Mouse (Mus musculus): ENCODE data around the gene Srsf2. TPM values are rescaled to one million over a fixed set of nuclear protein-coding genes. Genes with fewer than 3 reads are reported as not detected.

The Srsf2 gene
- polyA plus RNA-seq, 1 experiment from 2014 or later: 389 TPM

DNA sequence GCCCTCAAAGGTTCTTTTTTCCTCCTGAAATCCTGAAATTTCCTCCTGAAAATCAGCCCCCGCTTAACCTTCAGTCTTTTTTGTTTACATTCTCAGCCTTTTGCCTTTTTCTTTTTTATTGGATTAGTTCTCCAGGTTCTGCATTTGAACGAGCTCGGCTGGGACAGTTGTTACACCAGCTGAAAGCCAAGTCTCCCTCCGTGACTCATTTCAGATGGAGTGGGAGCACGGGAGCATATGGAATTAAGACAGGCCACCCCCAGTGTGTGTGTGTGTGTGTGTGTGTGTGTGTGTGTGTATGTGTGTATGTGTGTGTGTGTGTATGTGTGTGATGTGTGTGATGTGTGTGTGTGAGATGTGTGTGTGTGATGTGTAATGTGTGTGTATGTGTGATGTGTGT is 28.5 kb upstream of the Srsf2 start:
- WGBS: 59% methylated on average over 5 of the region's 5 CpGs
- H3K36me3 ChIP-seq (ENCODE audit: control insufficient read depth, insufficient read depth, low read length): no peaks in the 10 kb centered on the region
- no peaks in the 10 kb centered on the region for H3K27me3 ChIP-seq (replicated peaks; ENCODE audit: control insufficient read depth, insufficient read depth, low read length)
- no peak overlapping the region for H3K9ac ChIP-seq (ENCODE audit: low read depth, low read length)
- no peaks in the 10 kb centered on the region for H3K9me3 ChIP-seq (ENCODE audit: control insufficient read depth, low read length)
- no peak for ATAC-seq
- no peak overlapping the region for H3K4me2 ChIP-seq (ENCODE audit: low read depth, low read length)
- no peak overlapping the region for H3K4me3 ChIP-seq (ENCODE audit: low read length)
- no peak overlapping the region for H3K27ac ChIP-seq (ENCODE audit: low read length)
- H3K4me1 ChIP-seq (ENCODE audit: control insufficient read depth, insufficient read depth, low read length): no peaks in the 10 kb centered on the region

DNA sequence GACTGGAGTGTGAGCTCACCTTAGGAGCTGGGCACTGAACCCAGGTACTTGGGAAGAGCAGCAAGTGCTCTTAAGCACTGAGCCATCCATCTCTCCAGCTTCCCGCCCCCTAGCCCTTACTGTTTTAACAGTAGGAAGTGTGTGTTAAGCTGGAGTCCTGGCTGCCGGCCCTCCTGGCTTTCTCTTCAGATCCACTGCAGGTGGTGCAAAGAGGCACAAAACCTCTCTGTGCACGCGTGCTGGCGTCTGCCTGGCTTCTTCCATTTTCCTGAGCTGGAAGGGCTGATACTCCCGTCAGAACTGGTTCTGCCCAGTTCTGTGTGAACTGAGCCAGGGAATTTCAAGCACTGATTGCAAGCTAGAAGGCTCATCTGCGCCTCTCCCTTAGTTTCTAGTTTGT is 27.9 kb upstream of the Srsf2 start:
- H3K4me3 ChIP-seq (ENCODE audit: low read length): no peak overlapping the region
- H3K9ac ChIP-seq (ENCODE audit: low read depth, low read length): no peak overlapping the region
- H3K4me1 ChIP-seq (ENCODE audit: control insufficient read depth, insufficient read depth, low read length): no peaks in the 10 kb centered on the region
- no peak overlapping the region for H3K27ac ChIP-seq (ENCODE audit: low read length)
- no peaks in the 10 kb centered on the region for H3K36me3 ChIP-seq (ENCODE audit: control insufficient read depth, insufficient read depth, low read length)
- no peak overlapping the region for H3K4me2 ChIP-seq (ENCODE audit: low read depth, low read length)
- 66% methylated on average over 7 of the region's 7 CpGs for WGBS
- H3K27me3 ChIP-seq (replicated peaks; ENCODE audit: control insufficient read depth, insufficient read depth, low read length): no peaks in the 10 kb centered on the region
- H3K9me3 ChIP-seq (ENCODE audit: control insufficient read depth, low read length): no peaks in the 10 kb centered on the region
- no peak for ATAC-seq

DNA sequence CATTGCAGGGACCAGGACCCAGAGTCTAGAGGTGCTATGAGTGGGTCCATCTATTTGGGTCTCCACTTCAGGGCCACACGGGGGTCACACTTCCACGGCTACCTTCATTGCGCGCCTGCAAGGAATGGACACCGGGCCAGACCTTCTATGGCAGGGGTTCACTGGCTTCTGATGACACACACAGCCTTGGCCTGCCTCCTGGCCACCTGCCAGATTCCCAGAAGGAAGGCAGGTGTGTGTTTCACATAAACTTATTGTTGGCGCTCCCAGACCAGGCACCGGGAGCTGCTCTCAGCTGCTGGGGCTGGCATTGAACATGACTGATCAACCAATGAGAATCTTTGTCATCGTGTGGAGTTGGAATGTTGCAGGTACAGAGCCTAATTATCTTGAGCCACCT is 25.6 kb upstream of the Srsf2 start:
- ATAC-seq: 0 out of 2 replicates have a peak, but pooled peaks have one; percentile 21

DNA sequence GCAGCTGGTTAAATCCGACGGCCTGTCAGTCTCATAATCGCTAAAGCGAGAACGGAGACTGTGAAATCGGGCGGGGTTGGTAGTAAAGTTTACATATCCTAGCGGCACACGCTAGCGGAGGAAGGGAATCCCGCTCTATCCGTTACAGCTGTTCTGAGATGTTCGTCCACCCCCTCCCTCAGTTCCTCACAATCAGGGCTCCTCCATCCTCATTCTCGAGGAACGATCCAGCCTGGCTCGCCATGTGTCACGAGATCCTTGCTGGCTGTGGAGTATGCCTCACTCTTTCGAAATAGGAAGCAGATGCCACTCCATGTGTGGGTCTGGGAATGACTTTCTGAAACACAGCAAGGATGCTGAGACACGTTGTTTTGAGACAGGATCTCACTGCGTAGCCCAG is 21.1 kb upstream of the Srsf2 start:
- 87% methylated on average over 20 of the region's 20 CpGs for WGBS
- Histone ChIP-seq H3K4me2 (ENCODE audit: low read depth, low read length) (no peak overlapping the region), H3K27ac (ENCODE audit: low read length) (no peak overlapping the region), H3K9ac (ENCODE audit: low read depth, low read length) (no peak overlapping the region), H3K36me3 (ENCODE audit: control insufficient read depth, insufficient read depth, low read length) (0 out of 2 replicates have a peak, but pooled peaks cover 13% of the 10 kb centered on the region), H3K9me3 (ENCODE audit: control insufficient read depth, low read length) (no peaks in the 10 kb centered on the region), H3K4me3 (ENCODE audit: low read length) (no peak overlapping the region), H3K27me3 (replicated peaks; ENCODE audit: control insufficient read depth, insufficient read depth, low read length) (no peaks in the 10 kb centered on the region), H3K4me1 (ENCODE audit: control insufficient read depth, insufficient read depth, low read length) (no peaks in the 10 kb centered on the region)
- ATAC-seq: no peak

More for the DNA sequence above, 25.6 kb upstream of the Srsf2 start:
- Histone ChIP-seq H3K4me1 (ENCODE audit: control insufficient read depth, insufficient read depth, low read length) (no peaks in the 10 kb centered on the region), H3K36me3 (ENCODE audit: control insufficient read depth, insufficient read depth, low read length) (0 out of 2 replicates have a peak, but pooled peaks cover 9% of the 10 kb centered on the region), H3K27ac (ENCODE audit: low read length) (no peak overlapping the region), H3K4me2 (ENCODE audit: low read depth, low read length) (no peak overlapping the region), H3K4me3 (ENCODE audit: low read length) (no peak overlapping the region), H3K9me3 (ENCODE audit: control insufficient read depth, low read length) (no peaks in the 10 kb centered on the region), H3K27me3 (replicated peaks; ENCODE audit: control insufficient read depth, insufficient read depth, low read length) (no peaks in the 10 kb centered on the region), H3K9ac (ENCODE audit: low read depth, low read length) (no peak overlapping the region)
- WGBS: 85% methylated on average over 8 of the region's 8 CpGs

DNA sequence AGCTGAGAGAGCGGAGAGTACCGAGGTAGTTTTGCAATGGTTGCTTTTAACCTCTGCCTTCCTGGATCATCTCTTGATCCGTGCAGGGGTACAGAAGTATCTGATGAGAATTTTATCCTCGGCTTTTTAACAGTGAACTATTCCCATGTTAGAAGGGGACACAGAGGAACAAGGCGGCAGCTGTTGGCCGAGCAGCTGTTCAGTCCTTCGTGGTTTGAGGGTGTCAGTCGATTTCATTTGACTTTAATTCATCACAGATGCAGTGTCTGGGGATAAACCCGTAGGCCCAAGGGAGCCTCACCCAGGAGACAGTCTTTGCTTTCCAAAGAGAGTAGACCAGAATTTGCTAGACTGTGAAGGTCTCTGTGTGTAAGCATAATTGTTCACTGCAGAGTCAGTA is 18.6 kb upstream of the Srsf2 start:
- H3K27ac ChIP-seq (ENCODE audit: low read length): no peak overlapping the region
- H3K9ac ChIP-seq (ENCODE audit: low read depth, low read length): no peak overlapping the region
- no peaks in the 10 kb centered on the region for H3K27me3 ChIP-seq (replicated peaks; ENCODE audit: control insufficient read depth, insufficient read depth, low read length)
- 0 out of 2 replicates have a peak, but pooled peaks cover 13% of the 10 kb centered on the region for H3K36me3 ChIP-seq (ENCODE audit: control insufficient read depth, insufficient read depth, low read length)
- 89% methylated on average over 9 of the region's 9 CpGs for WGBS
- no peaks in the 10 kb centered on the region for H3K4me1 ChIP-seq (ENCODE audit: control insufficient read depth, insufficient read depth, low read length)
- ATAC-seq: no peak
- H3K4me2 ChIP-seq (ENCODE audit: low read depth, low read length): no peak overlapping the region
- H3K9me3 ChIP-seq (ENCODE audit: control insufficient read depth, low read length): no peaks in the 10 kb centered on the region
- no peak overlapping the region for H3K4me3 ChIP-seq (ENCODE audit: low read length)

DNA sequence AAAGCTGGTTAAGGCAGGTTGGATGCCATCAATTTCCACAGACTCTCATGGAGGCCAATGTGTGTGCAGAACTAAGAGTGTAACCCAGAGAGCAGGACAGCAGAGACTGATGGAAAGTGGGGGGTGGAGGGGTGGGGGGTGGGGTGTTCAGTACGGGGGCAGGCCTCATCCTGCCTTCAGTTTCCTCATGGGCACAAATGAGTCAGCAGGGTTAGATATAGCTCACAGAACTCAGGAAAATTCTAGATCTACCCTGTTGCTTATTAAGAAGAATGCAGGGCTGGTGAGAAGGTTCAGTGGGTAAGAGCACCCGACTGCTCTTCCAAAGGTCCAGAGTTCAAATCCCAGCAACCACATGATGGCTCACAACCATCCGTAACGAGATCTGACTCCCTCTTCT is 16.7 kb upstream of the Srsf2 start:
- 84% methylated on average over 4 of the region's 4 CpGs for WGBS
- Histone ChIP-seq H3K27ac (ENCODE audit: low read length) (no peak overlapping the region), H3K27me3 (replicated peaks; ENCODE audit: control insufficient read depth, insufficient read depth, low read length) (no peaks in the 10 kb centered on the region), H3K36me3 (ENCODE audit: control insufficient read depth, insufficient read depth, low read length) (0 out of 2 replicates have a peak, but pooled peaks cover 13% of the 10 kb centered on the region), H3K9me3 (ENCODE audit: control insufficient read depth, low read length) (no peaks in the 10 kb centered on the region), H3K9ac (ENCODE audit: low read depth, low read length) (no peak overlapping the region), H3K4me2 (ENCODE audit: low read depth, low read length) (no peak overlapping the region), H3K4me3 (ENCODE audit: low read length) (no peak overlapping the region), H3K4me1 (ENCODE audit: control insufficient read depth, insufficient read depth, low read length) (no peaks in the 10 kb centered on the region)
- no peak for ATAC-seq

DNA sequence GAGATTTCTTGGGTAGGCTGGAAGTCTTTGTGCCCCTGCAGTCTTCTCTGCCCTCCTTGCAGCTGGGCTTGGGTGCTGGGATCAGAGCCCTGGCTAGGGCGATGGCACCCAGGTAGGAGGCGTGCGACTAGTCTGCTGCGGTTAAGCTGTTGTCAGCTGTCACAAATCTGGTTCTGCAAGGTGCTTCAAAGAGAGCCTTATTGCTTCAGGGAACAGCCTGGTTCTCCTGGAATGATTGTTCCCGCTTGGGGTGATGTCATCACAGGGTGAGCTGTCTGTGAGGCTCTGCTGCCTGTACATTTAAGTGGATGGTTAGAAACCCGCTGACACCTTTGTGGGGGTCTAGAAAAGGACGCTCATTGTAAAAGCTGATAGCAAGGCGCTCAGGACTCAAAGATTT is 16.3 kb upstream of the Srsf2 start:
- H3K4me1 ChIP-seq (ENCODE audit: control insufficient read depth, insufficient read depth, low read length): no peaks in the 10 kb centered on the region
- H3K27ac ChIP-seq (ENCODE audit: low read length): no peak overlapping the region
- ATAC-seq: no peak
- H3K27me3 ChIP-seq (replicated peaks; ENCODE audit: control insufficient read depth, insufficient read depth, low read length): no peaks in the 10 kb centered on the region
- no peak overlapping the region for H3K4me2 ChIP-seq (ENCODE audit: low read depth, low read length)
- 73% methylated on average over 8 of the region's 8 CpGs for WGBS
- no peaks in the 10 kb centered on the region for H3K9me3 ChIP-seq (ENCODE audit: control insufficient read depth, low read length)
- H3K36me3 ChIP-seq (ENCODE audit: control insufficient read depth, insufficient read depth, low read length): 0 out of 2 replicates have a peak, but pooled peaks cover 11% of the 10 kb centered on the region
- H3K9ac ChIP-seq (ENCODE audit: low read depth, low read length): no peak overlapping the region
- no peak overlapping the region for H3K4me3 ChIP-seq (ENCODE audit: low read length)

DNA sequence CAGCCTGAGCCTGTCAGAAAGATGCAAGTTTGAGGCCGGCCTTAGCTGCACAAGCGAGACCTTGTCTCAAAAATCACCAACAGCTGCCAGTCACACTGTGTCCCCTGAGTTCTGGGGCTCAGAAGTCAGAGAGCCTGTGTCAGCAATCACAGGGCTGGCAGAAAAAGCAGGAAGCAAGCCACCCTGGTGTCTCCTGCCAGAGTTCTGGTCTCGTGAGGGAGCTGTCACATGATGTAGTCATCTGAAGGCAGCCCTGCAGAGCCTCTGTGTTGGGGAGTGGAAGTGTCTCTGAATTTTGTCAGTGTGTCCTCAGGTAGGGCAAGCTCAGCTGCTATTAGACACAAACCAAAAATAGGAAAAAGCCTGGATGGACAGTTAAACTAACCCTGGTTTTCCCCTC is 15.2 kb upstream of the Srsf2 start:
- Histone ChIP-seq H3K9me3 (ENCODE audit: control insufficient read depth, low read length) (no peaks in the 10 kb centered on the region), H3K36me3 (ENCODE audit: control insufficient read depth, insufficient read depth, low read length) (peaks cover under 1% of the 10 kb centered on the region; the same call in 1 of the 2 replicates), H3K27me3 (replicated peaks; ENCODE audit: control insufficient read depth, insufficient read depth, low read length) (no peaks in the 10 kb centered on the region), H3K4me3 (ENCODE audit: low read length) (no peak overlapping the region), H3K4me1 (ENCODE audit: control insufficient read depth, insufficient read depth, low read length) (no peaks in the 10 kb centered on the region), H3K27ac (ENCODE audit: low read length) (no peak overlapping the region), H3K9ac (ENCODE audit: low read depth, low read length) (no peak overlapping the region), H3K4me2 (ENCODE audit: low read depth, low read length) (no peak overlapping the region)
- 76% methylated on average over 3 of the region's 3 CpGs for WGBS
- no peak for ATAC-seq

DNA sequence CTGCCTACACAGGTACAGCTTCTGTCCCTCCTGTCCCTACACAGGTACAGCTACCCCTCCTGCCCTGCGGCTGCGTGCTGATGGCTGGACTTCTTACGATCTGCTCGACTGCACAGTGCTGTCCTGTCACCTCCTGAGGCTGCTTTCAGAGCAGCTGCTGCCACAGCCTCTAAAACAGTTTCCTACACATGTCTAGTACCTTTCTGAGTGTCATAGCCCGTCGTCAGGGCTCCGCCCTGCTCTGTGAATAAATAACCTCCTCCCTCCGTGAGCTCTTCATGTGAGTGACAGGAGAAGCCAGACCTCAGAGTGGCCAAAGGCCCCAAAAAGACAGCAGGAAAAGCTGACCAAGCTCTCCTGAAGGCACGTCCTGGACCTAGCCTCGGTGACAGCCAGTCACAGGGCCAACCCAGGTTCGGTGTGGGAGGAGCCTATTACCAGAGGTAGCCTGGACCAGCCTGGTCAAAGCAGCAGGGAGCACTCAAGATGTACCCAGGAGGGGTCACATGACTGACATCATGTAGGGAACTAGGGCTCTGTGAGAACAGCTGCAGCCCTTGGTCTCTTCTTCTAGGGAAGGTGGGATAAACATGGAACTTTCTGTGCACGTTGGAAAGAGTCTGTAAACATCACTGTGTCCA is 13.2 kb upstream of the Srsf2 start:
- no peaks in the 10 kb centered on the region for H3K27me3 ChIP-seq (replicated peaks; ENCODE audit: control insufficient read depth, insufficient read depth, low read length)
- no peaks in the 10 kb centered on the region for H3K9me3 ChIP-seq (ENCODE audit: control insufficient read depth, low read length)
- 68% methylated on average over 12 of the region's 12 CpGs for WGBS
- H3K4me3 ChIP-seq (ENCODE audit: low read length): no peak overlapping the region
- no peaks in the 10 kb centered on the region; the same call in 1 of the 2 replicates for H3K36me3 ChIP-seq (ENCODE audit: control insufficient read depth, insufficient read depth, low read length)
- ATAC-seq: no peak; the same call in 1 of the 2 replicates
- H3K9ac ChIP-seq (ENCODE audit: low read depth, low read length): no peak overlapping the region
- no peak overlapping the region for H3K27ac ChIP-seq (ENCODE audit: low read length)
- H3K4me1 ChIP-seq (ENCODE audit: control insufficient read depth, insufficient read depth, low read length): no peaks in the 10 kb centered on the region
- H3K4me2 ChIP-seq (ENCODE audit: low read depth, low read length): no peak overlapping the region

DNA sequence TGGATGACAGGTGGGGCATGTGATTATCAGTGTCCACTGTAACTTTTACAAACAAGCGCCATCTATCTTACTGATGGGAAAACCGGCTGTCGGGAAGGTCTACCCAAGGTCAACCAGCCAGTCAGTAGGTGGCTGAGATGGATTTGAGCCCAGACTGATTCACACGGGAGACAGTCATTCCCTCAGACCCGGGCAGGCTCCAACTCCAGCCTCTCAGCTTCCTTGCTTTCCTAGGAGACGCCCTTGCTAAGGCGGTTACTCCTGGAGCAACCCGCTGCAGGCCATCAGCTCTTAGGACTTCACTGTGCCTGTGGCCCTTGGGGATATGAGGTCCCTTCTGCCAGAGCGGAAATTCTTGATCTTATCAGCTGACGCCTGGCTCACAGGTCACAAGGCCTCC is 11.6 kb upstream of the Srsf2 start:
- no peaks in the 10 kb centered on the region for H3K27me3 ChIP-seq (replicated peaks; ENCODE audit: control insufficient read depth, insufficient read depth, low read length)
- H3K4me3 ChIP-seq (ENCODE audit: low read length): no peak overlapping the region
- H3K9me3 ChIP-seq (ENCODE audit: control insufficient read depth, low read length): no peaks in the 10 kb centered on the region
- no peak overlapping the region for H3K9ac ChIP-seq (ENCODE audit: low read depth, low read length)
- H3K4me2 ChIP-seq (ENCODE audit: low read depth, low read length): no peak overlapping the region
- no peak overlapping the region for H3K27ac ChIP-seq (ENCODE audit: low read length)
- H3K36me3 ChIP-seq (ENCODE audit: control insufficient read depth, insufficient read depth, low read length): peaks cover 4% of the 10 kb centered on the region
- 71% methylated on average over 10 of the region's 10 CpGs for WGBS
- ATAC-seq: no peak
- H3K4me1 ChIP-seq (ENCODE audit: control insufficient read depth, insufficient read depth, low read length): no peaks in the 10 kb centered on the region
